Mouse (Mus musculus): ENCODE results near the gene Arntl. TPM values are rescaled to one million over a fixed set of nuclear protein-coding genes. Genes with fewer than 3 reads are reported as not detected.

The Arntl gene
- total RNA-seq, 2 experiments from 2014 or later: 34.9 to 40.3 TPM

DNA sequence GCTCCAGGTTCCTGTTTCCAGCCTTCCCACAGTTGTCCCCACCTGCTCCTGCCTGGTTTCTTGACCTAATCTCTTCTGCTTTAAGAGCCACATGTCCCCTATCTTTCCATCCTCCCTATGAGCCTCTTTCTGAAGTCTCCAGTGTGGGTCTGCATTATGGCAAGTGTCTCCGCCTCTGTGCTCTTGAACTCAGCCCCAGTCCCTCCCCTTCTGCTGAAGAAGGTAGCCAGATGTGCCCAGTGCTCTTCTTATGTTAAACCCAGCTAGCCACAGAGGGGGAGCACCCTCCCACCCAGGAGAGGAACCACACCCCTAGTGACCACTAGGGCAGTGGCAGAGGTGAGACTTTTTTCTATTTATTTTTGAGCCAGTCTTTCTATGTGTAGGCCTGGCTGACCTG is 56.7 kb downstream of the Arntl start:
- no peak for TF ChIP-seq CTCF (conservative IDR thresholded peaks at IDR 0.05)
- no peak for DNase-seq (ENCODE audit: low spot score in 2 of 2)

DNA sequence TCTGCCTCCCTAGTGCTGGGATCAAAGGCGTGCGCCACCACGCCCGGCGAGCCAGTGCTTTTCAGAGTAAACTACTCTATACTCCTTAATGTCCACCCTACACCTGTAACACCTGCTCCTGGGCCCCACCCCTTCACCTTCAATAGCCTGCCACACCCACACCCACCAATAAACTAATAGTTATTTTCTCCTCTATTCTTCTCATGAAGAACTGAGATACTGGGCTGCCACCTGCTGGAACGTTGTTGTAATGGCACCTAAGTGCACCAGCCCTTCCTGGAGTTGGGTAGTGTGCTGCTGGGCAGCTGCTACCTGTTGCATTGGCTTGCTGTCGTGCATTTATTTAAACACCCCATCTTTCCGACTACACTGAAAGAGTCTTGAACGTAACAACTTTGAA is 61.0 kb downstream of the Arntl start:
- Histone ChIP-seq H3K4me3 (no peak overlapping the region), H3K27ac (no peak overlapping the region)
- TF ChIP-seq CTCF (conservative IDR thresholded peaks at IDR 0.05): peak; percentile 90
- DNase-seq (ENCODE audit: low spot score in 2 of 2): peak; percentile 58 to 78

More for the DNA sequence above, 56.7 kb downstream of the Arntl start:
- H3K27ac ChIP-seq: no peak overlapping the region
- H3K4me3 ChIP-seq: no peak overlapping the region

DNA sequence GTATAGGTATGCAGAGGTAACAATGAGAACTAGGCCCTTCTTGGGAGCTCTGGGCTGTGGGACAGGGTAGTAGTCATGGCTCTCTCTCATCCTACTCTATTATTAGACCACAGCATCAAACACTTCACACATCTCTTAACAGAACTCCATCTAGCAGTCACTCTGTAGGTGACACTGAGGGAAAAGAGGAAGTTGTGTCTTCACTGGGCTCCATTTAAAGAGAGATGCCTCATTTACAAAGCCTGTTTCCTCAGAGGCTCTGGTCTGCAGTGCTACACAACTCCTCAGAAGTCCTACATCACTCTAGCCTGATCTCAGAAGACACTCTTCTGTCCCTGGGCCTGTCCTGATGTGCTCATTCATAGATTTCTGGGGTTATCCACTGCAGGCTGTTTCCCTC is 61.8 kb downstream of the Arntl start:
- DNase-seq (ENCODE audit: low spot score in 2 of 2): no peak
- Histone ChIP-seq H3K4me3 (no peak overlapping the region), H3K27ac (no peak overlapping the region)
- TF ChIP-seq CTCF (conservative IDR thresholded peaks at IDR 0.05): no peak

DNA sequence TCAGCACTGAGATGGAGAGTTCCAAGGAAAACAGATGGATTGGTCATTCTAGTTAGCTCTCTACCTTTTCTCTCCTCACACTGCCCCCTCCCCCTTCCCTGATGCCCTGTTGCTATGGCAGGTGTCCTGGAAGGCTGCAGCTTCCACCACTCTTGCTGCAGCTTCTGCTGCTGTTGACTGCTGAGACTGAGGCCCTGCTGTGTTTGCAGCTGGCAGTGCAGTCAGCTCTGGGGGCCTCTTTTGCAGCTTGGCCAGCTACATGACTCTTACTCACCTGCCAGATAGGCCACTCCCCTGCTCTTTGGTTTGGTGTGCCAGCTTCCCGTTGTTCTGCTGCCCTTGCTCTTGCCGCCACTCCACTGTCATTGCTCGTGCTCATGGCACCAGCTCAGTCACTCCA is 62.7 kb downstream of the Arntl start:
- Histone ChIP-seq H3K27ac (no peak overlapping the region; the same call in 1 of the 2 replicates), H3K4me3 (no peak overlapping the region)
- DNase-seq (ENCODE audit: low spot score in 2 of 2): no peak
- TF ChIP-seq CTCF (conservative IDR thresholded peaks at IDR 0.05): no peak

DNA sequence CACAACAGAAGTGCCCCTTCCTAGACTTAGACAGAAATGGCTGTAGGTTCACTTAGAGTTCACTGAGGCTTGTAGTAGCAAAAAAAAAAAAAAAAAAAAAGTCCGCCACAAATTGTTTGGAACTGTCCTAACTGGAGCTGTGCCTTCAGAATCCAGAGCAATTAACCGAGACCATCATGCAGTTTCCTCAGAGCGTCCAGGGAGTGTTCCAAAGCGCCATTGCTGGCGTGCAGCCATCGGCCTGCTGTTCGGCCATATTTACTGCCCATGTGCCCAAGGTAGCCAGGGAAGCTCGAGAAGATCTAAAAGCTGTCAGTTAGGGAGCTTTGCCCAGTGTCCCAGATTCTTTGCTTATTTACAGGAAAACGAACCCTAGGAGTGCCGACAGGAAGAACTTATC is 63.3 kb downstream of the Arntl start:
- TF ChIP-seq CTCF (conservative IDR thresholded peaks at IDR 0.05): no peak
- Histone ChIP-seq H3K4me3 (no peak overlapping the region), H3K27ac (no peak overlapping the region; the same call in 1 of the 2 replicates)
- DNase-seq (ENCODE audit: low spot score in 2 of 2): peak in 1 of 2 experiments; percentile 30

DNA sequence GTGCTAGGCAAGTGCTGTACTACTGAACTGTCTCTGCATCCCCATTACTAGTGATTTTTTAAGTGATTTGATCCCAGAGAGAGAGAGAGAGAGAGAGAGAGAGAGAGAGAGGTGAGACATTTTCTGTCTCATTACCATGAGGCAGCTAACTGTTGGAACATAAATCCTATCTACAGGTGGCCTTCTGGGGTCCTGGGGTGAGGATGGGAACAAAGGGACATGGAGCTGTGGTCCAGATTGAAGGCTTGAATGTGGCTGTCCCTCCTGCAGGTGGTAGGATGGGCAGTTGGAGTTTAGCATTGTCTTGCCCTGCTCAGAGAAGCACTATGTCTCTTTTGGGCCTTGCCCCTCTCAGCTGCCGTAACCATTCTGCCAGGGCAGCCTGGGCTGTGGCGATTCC is 63.7 kb downstream of the Arntl start:
- TF ChIP-seq CTCF (conservative IDR thresholded peaks at IDR 0.05): no peak
- no peak for DNase-seq (ENCODE audit: low spot score in 2 of 2)
- Histone ChIP-seq H3K4me3 (no peak overlapping the region), H3K27ac (no peak overlapping the region)

DNA sequence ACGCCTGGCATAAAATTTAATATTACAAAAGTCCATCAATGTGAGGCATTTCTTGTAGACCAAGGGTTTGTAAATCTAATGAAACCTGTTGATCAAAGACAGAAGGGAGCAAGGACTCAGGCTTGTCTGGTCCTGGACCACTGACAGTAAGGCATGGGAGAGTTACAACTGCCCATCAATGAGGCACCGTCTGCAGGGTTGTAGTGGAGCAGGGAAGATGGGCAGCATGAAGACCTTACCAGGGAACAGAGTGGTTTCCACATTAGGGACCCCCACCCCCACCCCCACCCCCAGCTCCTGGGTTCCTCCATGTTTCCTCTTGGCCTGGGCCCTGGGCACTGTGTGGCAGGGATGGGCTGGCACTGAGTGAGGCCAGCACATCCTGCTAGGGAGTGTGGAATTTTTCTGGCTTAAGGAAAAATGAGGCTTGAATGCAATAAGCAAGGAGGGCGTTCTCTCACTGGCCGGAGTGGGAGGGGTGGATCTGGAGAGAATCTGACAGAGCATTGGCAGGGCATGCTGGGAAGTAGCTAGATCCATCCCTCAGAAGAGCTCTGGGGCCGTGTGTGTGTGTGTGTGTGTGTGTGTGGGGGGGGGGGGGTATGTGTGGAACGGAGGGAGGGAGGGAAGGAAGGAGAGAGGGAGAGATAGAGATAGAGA is 65.2 kb downstream of the Arntl start:
- no peak for DNase-seq (ENCODE audit: low spot score in 2 of 2)
- H3K4me3 ChIP-seq: no peak overlapping the region
- no peak overlapping the region for H3K27ac ChIP-seq
- TF ChIP-seq CTCF (conservative IDR thresholded peaks at IDR 0.05): no peak

DNA sequence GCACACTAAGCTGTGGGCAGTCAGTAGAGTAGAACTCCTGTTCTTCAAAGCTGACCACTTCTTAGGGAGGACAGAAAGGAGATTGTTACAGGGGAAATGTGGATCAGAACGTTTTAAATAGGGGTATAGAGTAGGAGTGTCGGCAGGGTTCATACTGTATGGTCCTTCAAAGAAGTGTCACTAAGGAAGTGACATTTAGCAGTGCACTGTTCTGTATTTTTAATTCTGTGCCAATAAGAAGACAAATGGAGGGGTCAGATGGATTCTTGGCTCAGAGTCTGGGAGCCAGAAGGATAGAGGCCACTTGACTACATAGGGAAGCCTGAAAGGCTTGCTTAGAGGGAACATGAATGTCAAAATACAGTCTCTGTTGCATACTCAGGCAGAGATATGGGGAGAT is 70.0 kb downstream of the Arntl start:
- no peak for TF ChIP-seq CTCF (conservative IDR thresholded peaks at IDR 0.05)
- DNase-seq (ENCODE audit: low spot score in 2 of 2): no peak
- Histone ChIP-seq H3K4me3 (no peak overlapping the region), H3K27ac (peak overlapping the region; percentile 53; the same call in 1 of the 2 replicates)

DNA sequence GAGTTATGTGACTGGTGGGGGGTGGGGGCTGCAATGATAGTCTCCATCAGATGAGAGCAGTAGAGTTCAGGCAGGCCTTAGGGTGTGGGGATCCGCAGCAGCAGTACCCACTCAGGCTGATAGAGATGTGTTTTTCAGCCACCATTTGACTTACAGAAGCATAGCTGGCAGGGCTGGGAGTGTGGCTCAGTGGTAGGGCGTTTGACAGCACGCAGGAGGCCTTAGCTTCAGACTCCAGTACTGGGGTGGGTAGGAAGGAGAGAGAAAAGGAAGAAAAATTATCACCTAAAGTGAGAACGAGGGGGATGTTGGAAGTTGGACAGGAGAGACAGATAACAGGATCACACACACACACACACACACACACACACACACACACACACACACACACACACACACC is 71.2 kb downstream of the Arntl start:
- no peak for TF ChIP-seq CTCF (conservative IDR thresholded peaks at IDR 0.05)
- Histone ChIP-seq H3K27ac (no peak overlapping the region), H3K4me3 (no peak overlapping the region)
- DNase-seq (ENCODE audit: low spot score in 2 of 2): no peak

DNA sequence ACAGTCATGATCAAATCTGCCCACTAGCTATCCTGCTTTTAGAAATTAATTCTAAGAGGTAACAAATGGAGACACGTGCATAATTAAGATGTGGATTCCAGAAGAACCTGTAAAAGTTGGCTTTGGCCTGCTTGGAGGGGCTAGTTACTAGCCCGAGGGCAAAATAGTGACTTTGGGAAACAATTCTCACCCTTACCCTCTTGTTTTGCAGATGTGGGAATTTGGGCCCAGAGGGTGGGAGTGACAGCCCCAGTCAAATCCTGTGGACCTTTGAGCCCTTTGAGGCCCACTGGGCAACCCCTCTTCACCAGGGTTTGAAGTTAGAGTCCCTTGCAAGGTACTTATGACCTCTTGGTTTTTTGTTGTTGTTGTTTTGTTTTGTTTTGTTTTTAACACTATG is 72.0 kb downstream of the Arntl start:
- Histone ChIP-seq H3K27ac (no peak overlapping the region), H3K4me3 (no peak overlapping the region)
- no peak for TF ChIP-seq CTCF (conservative IDR thresholded peaks at IDR 0.05)
- no peak for DNase-seq (ENCODE audit: low spot score in 2 of 2)

DNA sequence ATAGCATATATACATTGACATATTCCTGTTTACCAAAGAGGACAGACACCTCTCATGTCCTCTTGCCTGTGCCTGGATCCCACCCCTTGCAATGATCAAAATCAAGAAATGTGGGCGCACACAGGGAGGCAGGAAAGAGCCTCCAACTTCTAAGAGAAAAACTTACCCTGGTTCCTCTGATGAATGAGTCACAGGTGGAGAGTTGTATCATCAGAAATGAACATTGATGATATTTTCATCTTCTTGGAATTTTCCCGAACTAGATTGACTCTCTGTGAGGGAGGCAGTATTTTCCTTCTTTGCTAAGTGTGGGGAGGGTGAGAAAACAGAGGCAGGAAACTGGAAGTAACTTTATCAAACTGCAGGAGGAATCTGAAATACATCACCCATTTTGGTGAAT is 78.1 kb downstream of the Arntl start:
- DNase-seq (ENCODE audit: low spot score in 2 of 2): no peak
- no peak overlapping the region for H3K27ac ChIP-seq
- no peak for TF ChIP-seq CTCF (conservative IDR thresholded peaks at IDR 0.05)
- H3K4me3 ChIP-seq: no peak overlapping the region

DNA sequence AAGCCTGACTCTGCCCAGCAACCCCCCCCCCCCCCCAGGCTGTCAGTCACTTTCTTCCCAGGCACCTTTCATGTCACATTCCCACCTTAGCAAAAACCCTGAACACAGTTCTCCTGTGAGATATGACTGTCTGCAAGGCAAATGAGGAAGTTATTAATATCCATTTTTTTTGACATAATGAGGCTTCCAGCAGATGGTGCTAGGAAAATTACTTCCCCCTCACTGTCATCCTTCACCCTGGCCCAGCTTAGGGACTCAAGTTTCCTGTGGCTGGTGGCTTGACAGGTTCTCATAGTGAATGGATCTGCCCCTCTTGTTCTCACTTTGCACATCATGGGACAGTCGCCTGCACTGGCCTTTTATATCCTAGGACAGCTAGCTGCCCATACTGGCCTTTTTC is 81.9 kb downstream of the Arntl start:
- DNase-seq (ENCODE audit: low spot score in 2 of 2): no peak
- no peak overlapping the region for H3K4me3 ChIP-seq
- H3K27ac ChIP-seq: no peak overlapping the region
- TF ChIP-seq CTCF (conservative IDR thresholded peaks at IDR 0.05): no peak

DNA sequence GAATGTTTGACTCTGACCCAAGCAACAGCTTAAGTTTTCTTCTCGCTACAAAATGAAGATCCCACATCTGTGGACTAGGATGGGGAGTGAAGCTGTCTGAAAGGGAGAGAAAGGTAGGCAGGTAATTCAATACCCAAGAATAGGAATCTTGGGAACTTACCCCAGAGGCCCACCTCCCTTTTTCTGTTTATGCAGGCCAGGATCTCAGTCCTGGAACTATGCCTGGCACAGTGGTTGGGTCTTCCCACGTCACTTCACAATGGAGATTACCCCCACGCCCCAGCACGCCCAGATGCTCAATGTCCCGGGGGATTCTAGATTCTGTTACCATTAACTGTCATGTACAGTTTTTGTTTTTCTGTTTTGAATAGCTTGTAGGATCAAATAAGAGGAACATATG is 84.5 kb downstream of the Arntl start:
- no peak overlapping the region for H3K4me3 ChIP-seq
- no peak overlapping the region for H3K27ac ChIP-seq
- no peak for DNase-seq (ENCODE audit: low spot score in 2 of 2)
- TF ChIP-seq CTCF (conservative IDR thresholded peaks at IDR 0.05): no peak

DNA sequence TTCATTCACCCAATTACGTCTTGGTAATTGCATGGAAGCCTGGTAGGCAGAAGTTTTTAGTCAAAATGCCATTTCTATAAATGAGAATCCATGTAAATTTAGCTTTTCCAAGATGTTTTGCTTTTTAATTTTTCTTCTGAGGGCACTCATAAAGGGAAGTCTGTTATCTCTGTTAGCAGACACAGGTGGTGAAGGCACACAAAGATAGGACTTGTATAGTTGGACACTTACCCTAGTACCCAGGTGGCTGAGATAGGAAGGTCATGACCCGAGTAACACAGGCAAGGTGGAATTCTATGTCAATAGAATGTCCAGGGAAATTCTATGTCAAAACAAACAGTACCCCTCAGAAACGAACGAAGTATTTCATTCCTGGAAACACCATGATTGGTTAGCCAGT is 84.9 kb downstream of the Arntl start:
- TF ChIP-seq CTCF (conservative IDR thresholded peaks at IDR 0.05): no peak
- DNase-seq (ENCODE audit: low spot score in 2 of 2): no peak
- no peak overlapping the region for H3K4me3 ChIP-seq
- no peak overlapping the region for H3K27ac ChIP-seq

Data from layer of hippocampus, adult 2 months (tissue).